Mouse (Mus musculus) cortical plate, adult 2 months (tissue): ENCODE measurements around the gene Yif1b.

ENCODE experiments used
- CTCF ChIP-seq: fragments of 200-500 bp; IDR thresholded peaks from 2 replicates; pipeline ENCODE4 v1.5.1; 2011; ENCODE audit warnings: mild to moderate bottlenecking, control low read depth, low read length; ENCODE audit not compliant: insufficient read depth; ENCODE audit errors: extremely low read depth
- POLR2A ChIP-seq: fragments of 200-500 bp; IDR thresholded peaks from 2 replicates; pipeline ENCODE4 v1.6.1; 2011; ENCODE audit warnings: mild to moderate bottlenecking, low read length, control low read depth; ENCODE audit not compliant: insufficient read depth; ENCODE audit errors: extremely low read depth

GRCm38 (mm10) chr7:29253842-29254241, 15.7 kb downstream of the Yif1b start:
- TF ChIP-seq CTCF (no peak), POLR2A (no peak)
